Mouse (Mus musculus) kidney, adult 2 months (tissue): ENCODE measurements at regions not wholly inside any gene's neighbourhood (a gene's known extent, or its start where the extent isn't known, plus 50 kb on each side); places are given as distances from the start of the nearest gene placed in this dataset.

ENCODE experiments used
- CTCF ChIP-seq: fragments of 200-500 bp; conservative IDR thresholded peaks from 2 replicates; pipeline ENCODE4 v1.5.1; 2011; ENCODE audit warnings: low read depth, mild to moderate bottlenecking, control low read depth, low read length, moderate library complexity, mixed read lengths; ENCODE audit not compliant: insufficient read depth, insufficient read length
- POLR2A ChIP-seq: fragments of 200-500 bp; IDR thresholded peaks from one replicate; pipeline ENCODE4 v1.6.1; 2011; ENCODE audit warnings: low read depth, low read length, control low read depth

DNA sequence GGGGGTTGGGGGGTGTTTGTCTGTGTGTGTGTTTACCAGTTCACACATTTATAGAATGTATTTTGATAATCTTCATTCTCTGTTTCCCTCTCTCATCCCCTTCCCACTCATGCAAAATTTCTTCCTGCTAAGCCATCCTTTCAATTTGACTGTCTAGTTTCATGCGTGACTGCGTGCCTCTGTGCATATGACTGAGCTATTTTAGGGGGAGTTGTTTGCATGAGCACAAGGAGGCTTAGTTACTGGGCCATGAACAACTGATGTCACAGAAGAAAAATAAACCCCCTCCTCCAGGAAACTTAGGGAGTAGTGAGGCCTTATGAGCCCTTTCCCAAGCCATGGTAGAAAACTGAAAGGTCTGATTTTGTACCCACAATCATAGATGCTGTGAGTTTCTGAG is 103.1 kb downstream of the Trib2 start:
- TF ChIP-seq POLR2A: no peak
- no peak for TF ChIP-seq CTCF
